Mouse (Mus musculus) embryonic facial prominence, embryonic 12.5 days (tissue): ENCODE results near the gene Trappc3. TPM values are rescaled to one million over a fixed set of nuclear protein-coding genes. Genes with fewer than 3 reads are reported as not detected.
A peak's percentile ranks its signal among the peaks of the same experiment; 100 is the strongest.

Experiments used
- ATAC-seq: fragments of 200-750 bp; cut with Nextera tagmentation; 2 replicates; pipeline ENCODE4 v1.8.0; 2017; ENCODE audit not compliant: insufficient number of reproducible peaks, insufficient read depth, low FRiP score, low TSS enrichment
- H3K27ac ChIP-seq: fragments of 300-500 bp; sonication (generic); 2 replicates; pipeline ENCODE4 v1.5.1; 2016; ENCODE audit warnings: mild to moderate bottlenecking
- H3K27me3 ChIP-seq: fragments of 300-500 bp; sonication (generic); 2 replicates; pipeline ENCODE4 v1.6.1; 2016; ENCODE audit warnings: mild to moderate bottlenecking, moderate library complexity
- H3K36me3 ChIP-seq: fragments of 300-500 bp; sonication (generic); 2 replicates; pipeline ENCODE4 v1.6.1; 2016; ENCODE audit warnings: mild to moderate bottlenecking
- H3K4me1 ChIP-seq: fragments of 300-500 bp; sonication (generic); 2 replicates; pipeline ENCODE4 v1.6.1; 2016
- H3K4me2 ChIP-seq: fragments of 300-500 bp; sonication (generic); replicated peaks from 2 replicates; pipeline ENCODE4 v1.6.1; 2016; ENCODE audit warnings: mild to moderate bottlenecking, moderate library complexity
- H3K4me3 ChIP-seq: fragments of 300-500 bp; sonication (generic); 2 replicates; pipeline ENCODE4 v1.5.1; 2016; ENCODE audit warnings: mild to moderate bottlenecking
- H3K9ac ChIP-seq: fragments of 300-500 bp; sonication (generic); 2 replicates; pipeline ENCODE4 v1.6.1; 2016; ENCODE audit warnings: mild to moderate bottlenecking, moderate library complexity
- H3K9me3 ChIP-seq: fragments of 300-500 bp; sonication (generic); 2 replicates; pipeline ENCODE4 v1.6.1; 2016; ENCODE audit warnings: mild to moderate bottlenecking, moderate library complexity
- WGBS: fragments of 180-500 bp; shearing (Covaris S2); methylation state at CpG from one replicate; pipeline ENCODE4 v1.1.7; 2016; 5-methylcytosine and 5-hydroxymethylcytosine counted together
- polyA plus RNA-seq: library from polyadenylated mRNA; unstranded; fragments of >200 nt; fragmentation: Nextera tagmentation; extraction: Ambion mirVana; gene quantifications from 2 replicates; pipeline ENCODE4 v1.2.1, GENCODE M21; 2016

Gene Trappc3
- polyA plus RNA-seq, 1 experiment from 2014 or later, result 113 TPM

GRCm38 (mm10) chr4:126261266-126261665 lies 859 bp upstream of the Trappc3 start:
- no peaks in the 10 kb centered on the region for H3K9me3 ChIP-seq
- peak overlapping the region; percentile 96 for H3K27ac ChIP-seq
- no peaks in the 10 kb centered on the region for H3K36me3 ChIP-seq
- ATAC-seq, result no peak
- peak overlapping the region; percentile 45 for H3K9ac ChIP-seq
- H3K27me3 ChIP-seq, result no peaks in the 10 kb centered on the region
- no peak overlapping the region for H3K4me3 ChIP-seq
- H3K4me2 ChIP-seq, result peak overlapping the region; percentile 36
- H3K4me1 ChIP-seq, result peaks cover 49% of the 10 kb centered on the region
- 62% methylated on average over 6 of the region's 6 CpGs for WGBS

GRCm38 (mm10) chr4:126261675-126262074 lies 450 bp upstream of the Trappc3 start:
- no peaks in the 10 kb centered on the region for H3K36me3 ChIP-seq
- peak overlapping the region; percentile 96 for H3K27ac ChIP-seq
- H3K27me3 ChIP-seq, result no peaks in the 10 kb centered on the region
- no peak overlapping the region; the same call in 1 of the 2 replicates for H3K4me2 ChIP-seq
- no peak for ATAC-seq
- no peak overlapping the region for H3K9ac ChIP-seq
- H3K9me3 ChIP-seq, result no peaks in the 10 kb centered on the region
- peak overlapping the region; percentile 77; the same call in 1 of the 2 replicates for H3K4me3 ChIP-seq
- WGBS, result 47% methylated on average over 7 of the region's 7 CpGs
- H3K4me1 ChIP-seq, result peaks cover 49% of the 10 kb centered on the region

- 77% methylated on average over 3 of the region's 3 CpGs for WGBS
- no peaks in the 10 kb centered on the region for H3K27me3 ChIP-seq
- H3K4me1 ChIP-seq, result no peaks in the 10 kb centered on the region; the same call in 1 of the 2 replicates
- H3K9ac ChIP-seq, result no peak overlapping the region
- no peak overlapping the region for H3K4me2 ChIP-seq
- no peaks in the 10 kb centered on the region for H3K9me3 ChIP-seq
- ATAC-seq, result no peak
- H3K36me3 ChIP-seq, result peaks cover 17% of the 10 kb centered on the region
- H3K4me3 ChIP-seq, result no peak overlapping the region
- no peak overlapping the region for H3K27ac ChIP-seq
Measured at GRCm38 (mm10) chr4:126269292-126269691, 7.2 kb downstream of the Trappc3 start.

- WGBS, result 80% methylated on average over 13 of the region's 13 CpGs
- Histone ChIP-seq H3K9me3 (no peaks in the 10 kb centered on the region), H3K4me3 (no peak overlapping the region), H3K36me3 (peaks cover 35% of the 10 kb centered on the region), H3K4me1 (peaks cover 13% of the 10 kb centered on the region), H3K27ac (no peak overlapping the region), H3K9ac (no peak overlapping the region), H3K27me3 (no peaks in the 10 kb centered on the region), H3K4me2 (no peak overlapping the region)
- no peak for ATAC-seq
Measured at GRCm38 (mm10) chr4:126273753-126274152, 11.6 kb downstream of the Trappc3 start.

GRCm38 (mm10) chr4:126275081-126275480 lies 13.0 kb downstream of the Trappc3 start:
- Histone ChIP-seq H3K4me3 (no peak overlapping the region), H3K27me3 (no peaks in the 10 kb centered on the region), H3K4me2 (no peak overlapping the region), H3K4me1 (peaks cover 18% of the 10 kb centered on the region), H3K9me3 (no peaks in the 10 kb centered on the region), H3K27ac (no peak overlapping the region), H3K36me3 (peaks cover 35% of the 10 kb centered on the region), H3K9ac (no peak overlapping the region)
- WGBS, result 93% methylated on average over 4 of the region's 4 CpGs
- ATAC-seq, result no peak

GRCm38 (mm10) chr4:126275681-126276131 lies 13.6 kb downstream of the Trappc3 start:
- no peaks in the 10 kb centered on the region for H3K27me3 ChIP-seq
- H3K9me3 ChIP-seq, result no peaks in the 10 kb centered on the region
- no peak overlapping the region for H3K4me3 ChIP-seq
- no peak overlapping the region for H3K4me2 ChIP-seq
- H3K27ac ChIP-seq, result no peak overlapping the region
- H3K36me3 ChIP-seq, result peaks cover 35% of the 10 kb centered on the region
- peaks cover 18% of the 10 kb centered on the region for H3K4me1 ChIP-seq
- H3K9ac ChIP-seq, result no peak overlapping the region
- no peak for ATAC-seq
- 93% methylated on average over 13 of the region's 13 CpGs for WGBS

- H3K4me2 ChIP-seq, result peak overlapping the region; percentile 31
Measured at GRCm38 (mm10) chr4:126277906-126278564, 15.9 kb downstream of the Trappc3 start.

GRCm38 (mm10) chr4:126278565-126278915 lies 16.4 kb downstream of the Trappc3 start:
- H3K9me3 ChIP-seq, result no peaks in the 10 kb centered on the region
- H3K9ac ChIP-seq, result no peak overlapping the region
- H3K27me3 ChIP-seq, result 0 out of 2 replicates have a peak, but pooled peaks cover 3% of the 10 kb centered on the region
- peak overlapping the region; percentile 31 for H3K4me2 ChIP-seq
- 11% methylated on average over 9 of the region's 9 CpGs for WGBS
- peaks cover 27% of the 10 kb centered on the region for H3K4me1 ChIP-seq
- H3K4me3 ChIP-seq, result no peak overlapping the region
- peaks cover 24% of the 10 kb centered on the region for H3K36me3 ChIP-seq
- peak overlapping the region; percentile 86 for H3K27ac ChIP-seq
- peak; percentile 64; the same call in 1 of the 2 replicates for ATAC-seq

More at GRCm38 (mm10) chr4:126277906-126278564, 15.9 kb downstream of the Trappc3 start:
- no peaks in the 10 kb centered on the region for H3K27me3 ChIP-seq
- peaks cover 27% of the 10 kb centered on the region for H3K4me1 ChIP-seq
- ATAC-seq, result peak; percentile 30; the same call in 1 of the 2 replicates
- 1% methylated on average over 13 of the region's 13 CpGs for WGBS
- peak overlapping the region; percentile 86 for H3K27ac ChIP-seq
- no peaks in the 10 kb centered on the region for H3K9me3 ChIP-seq
- H3K36me3 ChIP-seq, result peaks cover 29% of the 10 kb centered on the region
- H3K4me3 ChIP-seq, result no peak overlapping the region
- no peak overlapping the region for H3K9ac ChIP-seq

GRCm38 (mm10) chr4:126278961-126279360 lies 16.8 kb downstream of the Trappc3 start:
- 40% methylated on average over 9 of the region's 9 CpGs for WGBS
- H3K36me3 ChIP-seq, result peaks cover 20% of the 10 kb centered on the region
- 0 out of 2 replicates have a peak overlapping the region, but pooled peaks have one; percentile 31 for H3K4me2 ChIP-seq
- no peak overlapping the region for H3K4me3 ChIP-seq
- peak overlapping the region; percentile 86 for H3K27ac ChIP-seq
- H3K9me3 ChIP-seq, result no peaks in the 10 kb centered on the region
- no peak for ATAC-seq
- no peak overlapping the region for H3K9ac ChIP-seq
- H3K27me3 ChIP-seq, result 0 out of 2 replicates have a peak, but pooled peaks cover 3% of the 10 kb centered on the region
- H3K4me1 ChIP-seq, result peaks cover 27% of the 10 kb centered on the region

- Histone ChIP-seq H3K27ac (peak overlapping the region; percentile 51), H3K4me2 (no peak overlapping the region), H3K27me3 (peaks cover 22% of the 10 kb centered on the region), H3K36me3 (no peaks in the 10 kb centered on the region), H3K4me3 (no peak overlapping the region), H3K9me3 (no peaks in the 10 kb centered on the region), H3K9ac (no peak overlapping the region), H3K4me1 (peaks cover 33% of the 10 kb centered on the region)
- no peak for ATAC-seq
- 20% methylated on average over 9 of the region's 9 CpGs for WGBS
Measured at GRCm38 (mm10) chr4:126281706-126282105, 19.6 kb downstream of the Trappc3 start.

GRCm38 (mm10) chr4:126283582-126283981 lies 21.5 kb downstream of the Trappc3 start:
- Histone ChIP-seq H3K9ac (no peak overlapping the region), H3K27me3 (peaks cover 40% of the 10 kb centered on the region), H3K36me3 (no peaks in the 10 kb centered on the region), H3K4me1 (peaks cover 36% of the 10 kb centered on the region), H3K9me3 (no peaks in the 10 kb centered on the region), H3K4me3 (no peak overlapping the region), H3K27ac (no peak overlapping the region), H3K4me2 (no peak overlapping the region)
- no peak for ATAC-seq
- WGBS, result 89% methylated on average over 8 of the region's 8 CpGs

- H3K9me3 ChIP-seq, result no peaks in the 10 kb centered on the region
- peak within 1 kb of the TSS; percentile 50 for H3K4me3 ChIP-seq
- peaks cover 50% of the 10 kb centered on the region for H3K27me3 ChIP-seq
- no peaks in the 10 kb centered on the region for H3K36me3 ChIP-seq
- 3% methylated on average over 37 of the region's 42 CpGs for WGBS
- H3K27ac ChIP-seq, result peak within 1 kb of the TSS; percentile 75
- H3K4me1 ChIP-seq, result peaks cover 49% of the 10 kb centered on the region
- ATAC-seq, result no peak; the same call in 1 of the 2 replicates
- peak within 1 kb of the TSS; percentile 67 for H3K9ac ChIP-seq
- peak within 1 kb of the TSS; percentile 65 for H3K4me2 ChIP-seq
Measured at GRCm38 (mm10) chr4:126286492-126286891, 24.4 kb downstream of the Trappc3 start, which contains the start of gene Col8a2. TSS of gene Col8a2 (plus strand) at chr4:126286793.
